Mouse (Mus musculus) heart, postnatal 25 days (tissue): Measurements from ENCODE around the gene Tmem94. TPM values are rescaled to one million over a fixed set of nuclear protein-coding genes. Genes with fewer than 3 reads are reported as not detected.
"Not testable (repeated sequence)": the region's sequence is repeated elsewhere in the genome, so short reads cannot be mapped to it uniquely, and the experiment has no call there.

Experiments
- DNase-seq: peaks from one replicate; pipeline ENCODE4 v3.0.0; 2022; ENCODE audit warnings: low spot score
- intact Hi-C: fragments of 180-260 bp; cut with DNase I; formaldehyde crosslinking; loops from one replicate; pipeline ENCODE4 v1.15.1; 2025
- total RNA-seq, 2 experiments: library from RNA; stranded (reverse); gene quantifications; 2 replicates each; pipeline ENCODE4 v1.2.3; 2021

The Tmem94 gene
- total RNA-seq: 100 to 1,000 TPM; 102 to 110 TPM

DNA sequence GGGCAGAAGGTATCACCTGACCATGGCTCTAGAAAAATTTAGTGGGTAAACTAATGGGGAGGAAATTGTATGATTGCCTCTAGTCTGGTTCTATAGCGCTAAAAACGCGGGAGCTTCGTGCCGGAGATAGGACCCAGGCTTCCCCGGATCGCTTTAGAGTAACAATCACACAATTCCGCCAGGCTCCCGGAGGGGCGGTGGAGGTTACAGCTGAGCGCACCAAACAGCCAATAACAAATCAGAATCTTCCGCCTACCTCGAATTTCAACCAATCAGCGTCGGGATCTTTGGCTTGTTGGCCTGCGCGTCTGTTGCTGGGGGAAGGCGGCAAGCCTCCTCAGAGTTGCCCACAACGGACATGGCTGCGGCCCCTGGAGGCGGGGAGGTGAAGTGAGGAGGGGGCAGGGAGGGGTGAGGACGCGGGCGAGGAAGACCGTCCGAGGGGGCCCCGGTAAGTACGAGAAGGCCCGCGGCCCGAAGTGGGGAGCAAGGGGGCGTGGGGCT, at the start of gene Tmem94:
Gene Tmem94, plus strand, starts transcription at position 331 of the 504 bp plus-strand sequence.
- intact Hi-C loops: loop anchor here (5.0 kb wide), 2 partner anchors 43 to 47 kb away; partner anchors contain the start of genes Caskin2 and Tsen54

DNA sequence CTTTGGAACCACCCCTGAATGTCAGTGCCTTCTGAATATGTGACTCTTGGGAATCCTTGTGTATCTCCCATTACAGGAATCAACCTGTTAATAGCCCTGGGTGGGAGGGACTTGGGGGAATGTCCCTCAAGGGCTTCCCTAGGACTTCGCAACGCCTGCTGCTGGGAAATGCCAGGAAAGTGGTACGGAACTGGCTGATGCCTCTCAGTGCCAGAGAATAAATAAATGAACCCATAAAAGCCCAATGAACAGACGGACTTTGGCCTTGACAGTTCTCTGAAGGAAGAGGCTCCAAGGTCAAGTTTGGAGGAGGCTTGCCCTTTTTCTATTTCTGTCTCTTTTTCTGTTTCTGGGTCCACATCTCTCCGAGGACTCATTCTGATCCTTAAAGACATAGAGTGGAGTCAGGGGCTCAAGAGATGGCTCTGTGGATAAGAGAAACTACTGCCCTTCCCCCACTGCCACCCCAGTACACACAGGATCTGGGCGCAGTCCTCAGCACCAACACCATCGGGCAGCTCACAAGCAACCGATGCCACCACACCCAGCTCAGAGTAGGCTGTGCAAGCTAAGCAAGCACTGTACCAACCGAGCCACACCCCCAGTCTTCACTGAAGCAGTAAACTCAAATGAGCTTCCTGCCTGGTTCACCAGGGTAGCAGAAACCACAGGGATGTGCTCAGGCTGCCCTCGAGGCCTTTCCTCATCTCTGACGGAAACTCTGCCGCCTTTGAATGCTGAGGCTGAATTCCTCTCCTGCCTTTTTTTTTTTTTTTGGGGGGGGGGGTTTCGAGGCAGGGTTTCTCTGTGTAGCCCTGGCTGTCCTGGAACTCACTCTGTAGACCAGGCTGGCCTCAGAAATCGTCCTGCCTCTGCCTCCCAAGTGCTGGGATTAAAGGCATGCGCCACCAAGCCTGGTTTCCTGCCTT, 48.6 kb upstream of the Tmem94 start:
- intact Hi-C loops: no loop called here

More for the DNA sequence above, at the start of gene Tmem94:
- peak; percentile 96 for DNase-seq

DNA sequence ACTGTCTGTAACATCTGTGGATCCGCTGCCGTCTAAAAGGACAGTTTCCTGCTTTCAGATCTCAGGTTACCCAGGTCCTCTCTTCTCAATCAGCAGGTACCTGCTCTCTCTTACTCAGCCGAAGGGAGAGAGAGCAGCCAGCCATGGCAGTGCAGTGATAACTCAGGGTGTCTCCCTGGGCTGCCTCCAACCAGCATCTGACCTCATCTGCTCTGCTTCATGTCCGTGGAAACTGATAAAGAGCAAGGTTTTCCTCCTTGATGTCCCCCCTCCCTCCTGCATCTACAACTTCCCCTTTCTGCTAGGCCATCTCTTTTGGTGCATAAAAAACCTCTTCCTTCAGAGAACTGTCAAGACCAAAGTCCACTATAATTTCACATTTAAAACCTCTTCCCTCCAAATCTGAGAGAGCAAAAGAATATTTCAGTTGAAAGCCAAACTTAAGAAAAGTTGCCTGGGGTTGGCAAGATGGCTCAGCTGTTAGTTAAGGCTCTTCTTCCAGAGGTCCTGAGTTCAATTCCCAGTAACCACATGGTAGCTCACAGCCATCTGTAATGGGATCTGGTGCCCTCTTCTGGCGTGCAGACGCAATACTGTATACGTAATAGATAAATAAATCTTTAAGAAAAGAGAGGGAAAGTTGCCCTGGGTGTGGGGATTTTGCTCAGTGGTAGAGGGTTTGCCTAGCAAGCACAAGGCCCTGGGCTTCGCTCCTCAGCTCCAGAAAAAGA, 47.4 kb upstream of the Tmem94 start:
- no peak for DNase-seq
- intact Hi-C loops: no loop called here

More for the DNA sequence above, 48.6 kb upstream of the Tmem94 start:
- no peak for DNase-seq

DNA sequence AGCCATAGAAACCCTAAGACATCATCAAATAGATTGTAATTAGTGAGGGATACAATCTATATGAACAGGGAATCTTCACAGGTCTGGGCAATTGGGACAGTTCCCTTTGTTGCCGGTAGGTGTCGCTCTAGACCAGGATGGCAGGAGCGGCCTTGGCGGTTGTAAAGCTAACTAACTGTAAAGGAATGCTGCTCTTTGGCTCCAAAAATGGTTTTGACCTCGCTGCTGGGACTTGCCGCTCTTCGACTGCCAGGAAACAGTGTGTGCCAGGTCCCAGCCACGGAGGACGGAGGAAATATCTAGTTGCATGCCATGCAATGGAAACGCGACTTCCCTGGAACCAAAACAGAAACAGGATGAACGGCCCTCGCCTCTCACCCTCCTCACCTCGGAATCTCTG, 42.6 kb upstream of the Tmem94 start:
- DNase-seq: peak; percentile 70
- intact Hi-C loops: loop anchor here (1.0 to 5.0 kb wide), 4 partner anchors 45 to 160 kb away; partner anchors contain the start of genes Tmem94 and Tsen54

DNA sequence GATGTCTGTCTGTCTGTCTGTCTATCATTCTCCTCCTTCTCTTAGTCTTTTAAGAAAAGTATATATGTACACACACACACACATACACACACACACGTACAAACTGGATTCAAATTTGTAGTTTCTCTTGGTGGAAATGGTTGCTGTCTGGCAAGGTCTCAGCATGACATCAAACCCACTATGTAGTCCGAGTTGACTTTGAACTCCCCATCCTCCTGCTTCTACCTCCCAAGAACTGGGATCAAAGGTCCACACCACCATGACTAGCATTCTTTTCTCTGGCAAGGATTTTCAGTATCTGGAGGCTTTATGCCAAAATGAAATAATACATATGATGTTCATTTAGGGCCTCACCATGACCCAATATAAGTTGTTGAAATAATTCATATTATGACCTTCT, 42.0 kb upstream of the Tmem94 start:
- DNase-seq: no peak
- intact Hi-C loops: loop anchor here (5.0 kb wide), 2 partner anchors 44 to 159 kb away; partner anchors contain the start of gene Tmem94

DNA sequence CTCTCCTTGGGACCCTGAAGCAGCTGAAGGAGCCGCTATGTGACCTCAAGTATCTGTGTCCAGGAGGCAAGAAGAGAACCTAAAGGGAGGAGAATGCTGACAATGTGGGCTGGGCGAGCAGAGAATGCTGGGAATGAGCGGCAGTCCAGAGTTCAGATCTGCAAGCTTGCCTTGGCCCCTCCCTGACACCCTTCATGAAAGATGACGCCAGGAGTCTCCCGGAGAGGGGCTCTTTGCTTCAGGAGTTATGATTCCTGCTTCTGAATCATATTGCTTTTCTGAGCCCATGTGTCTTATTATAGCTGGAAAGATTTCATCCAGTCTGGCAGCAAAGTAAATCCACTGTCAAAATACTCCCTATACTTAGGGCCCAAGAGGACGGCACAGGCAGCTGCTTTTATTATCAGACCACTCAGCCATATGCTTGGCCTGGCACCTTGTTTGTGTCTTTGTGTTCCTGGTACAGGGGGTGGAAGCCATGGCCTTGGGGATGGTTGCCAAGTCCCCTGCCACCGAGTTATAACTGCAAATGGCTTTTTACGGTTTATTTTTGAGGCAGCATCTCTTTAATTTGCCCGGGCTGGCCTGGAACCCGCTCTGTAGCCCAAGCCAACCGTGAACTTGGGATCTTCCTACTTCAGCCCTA, 31.1 kb upstream of the Tmem94 start:
- DNase-seq: no peak
- intact Hi-C loops: no loop called here

DNA sequence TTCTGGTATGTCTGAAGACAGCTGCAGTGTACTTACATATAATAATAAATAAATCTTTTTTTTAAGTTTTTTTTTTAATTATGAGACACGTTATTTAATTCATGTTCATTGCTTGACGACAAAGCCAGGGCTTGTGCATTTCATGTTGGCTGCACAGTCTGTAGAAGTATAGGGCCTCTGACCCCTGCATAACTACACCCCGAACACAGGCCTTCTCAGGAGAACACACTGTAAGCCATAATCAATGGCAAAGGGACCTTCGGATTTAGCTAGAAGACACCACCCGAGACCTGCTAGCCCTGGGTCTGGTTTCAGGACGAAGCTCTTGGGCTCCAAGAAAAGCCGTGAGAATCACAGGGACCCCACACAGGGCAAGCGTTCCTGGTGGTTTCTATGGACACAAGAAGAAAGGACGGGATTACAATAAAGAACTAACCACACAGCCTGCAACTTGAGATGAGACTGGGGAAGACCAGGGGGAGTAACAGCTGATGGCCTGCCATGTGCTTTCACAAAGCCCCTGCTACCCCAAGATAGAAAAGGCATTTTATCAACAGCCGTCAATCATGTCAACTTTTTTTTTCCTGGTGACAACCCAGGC, 27.5 kb upstream of the Tmem94 start:
- no peak for DNase-seq
- intact Hi-C loops: no loop called here

DNA sequence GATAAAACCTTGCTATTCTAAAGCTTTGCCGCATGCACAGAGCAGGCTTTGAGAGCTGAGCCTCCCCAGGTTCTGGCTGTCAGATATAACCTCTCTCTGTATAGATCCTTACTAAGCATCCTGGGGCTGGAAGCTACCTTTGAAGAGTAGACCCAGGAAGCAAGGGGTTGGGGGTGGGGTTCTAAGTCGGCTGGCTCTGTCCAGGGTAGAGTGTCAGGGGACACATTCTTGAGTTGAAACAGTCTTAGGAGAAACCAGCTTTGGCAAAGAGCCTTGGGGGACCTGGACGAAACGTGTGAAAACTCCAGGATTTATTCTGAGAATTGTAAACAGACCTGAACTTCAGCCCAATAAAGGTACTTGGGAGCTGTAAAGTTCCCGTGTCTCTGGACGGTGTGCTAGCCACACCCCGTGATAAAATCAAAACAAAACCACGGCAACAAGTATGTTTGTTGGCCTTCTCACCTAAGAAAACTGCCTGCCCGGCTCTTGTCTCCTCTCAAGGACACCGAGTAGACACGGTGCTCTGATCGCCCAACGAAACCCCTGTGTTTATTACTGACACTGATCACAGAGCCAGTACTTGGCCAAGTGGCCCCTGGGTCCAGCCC, 26.9 kb upstream of the Tmem94 start:
- DNase-seq: no peak
- intact Hi-C loops: no loop called here

DNA sequence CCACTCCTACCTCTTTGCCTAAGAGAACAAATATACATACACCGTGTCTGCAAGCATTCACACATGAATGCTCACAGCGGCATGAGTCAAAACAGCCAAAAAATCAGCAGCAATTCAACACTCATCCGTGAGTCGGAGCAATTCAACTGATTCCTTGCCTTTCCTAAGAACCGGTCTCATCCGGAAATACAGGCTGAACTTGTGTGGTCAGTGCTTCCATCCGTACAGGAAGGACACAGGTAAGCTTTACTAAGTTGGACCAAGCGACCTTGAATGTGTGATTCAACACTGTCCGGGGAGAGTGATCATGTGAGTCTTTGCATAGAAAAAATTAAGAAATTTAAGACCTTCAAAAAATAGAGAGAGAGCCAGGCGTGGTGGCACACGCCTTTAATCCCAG, 24.2 kb upstream of the Tmem94 start:
- no peak for DNase-seq
- intact Hi-C loops: no loop called here

DNA sequence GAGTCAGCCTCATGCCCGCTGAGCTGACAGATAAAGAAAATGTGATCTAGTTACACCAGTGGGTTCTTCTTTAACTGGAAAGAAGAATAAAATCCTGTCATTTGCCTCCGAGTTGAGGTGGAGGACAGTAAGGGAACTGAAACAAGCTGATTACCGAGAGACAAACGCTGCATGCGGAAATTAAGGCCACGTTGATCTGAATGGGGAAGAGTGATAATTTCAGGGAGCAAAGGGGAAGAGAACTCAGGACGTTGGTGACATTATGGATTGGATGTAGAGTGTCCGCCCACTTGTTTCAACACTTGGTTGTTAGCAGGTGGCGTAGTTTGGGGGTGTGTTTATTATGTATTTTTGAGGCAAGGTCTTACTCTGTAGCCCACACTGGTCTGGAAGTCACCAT, 22.3 kb upstream of the Tmem94 start:
- intact Hi-C loops: no loop called here
- DNase-seq: no peak

DNA sequence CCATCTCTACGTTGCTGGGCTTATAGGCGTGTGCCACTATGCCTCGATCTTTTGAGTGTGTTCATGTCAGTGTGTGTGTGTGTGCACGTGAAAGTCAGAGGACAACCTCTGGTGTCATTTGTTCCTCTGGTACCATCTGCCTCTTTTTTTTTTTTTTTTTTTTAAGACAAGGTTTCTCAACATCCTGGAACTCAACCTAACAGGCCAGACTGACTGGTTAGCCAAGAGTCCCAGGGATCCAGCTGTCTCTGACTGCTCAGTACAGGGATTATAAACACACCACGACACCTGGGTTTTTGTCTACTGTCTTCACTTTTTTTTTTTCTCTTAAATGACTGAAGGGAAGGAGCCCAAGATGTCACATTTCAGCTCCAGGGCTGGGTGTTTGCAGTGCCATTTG, 20.8 kb upstream of the Tmem94 start:
- intact Hi-C loops: no loop called here
- no peak for DNase-seq

DNA sequence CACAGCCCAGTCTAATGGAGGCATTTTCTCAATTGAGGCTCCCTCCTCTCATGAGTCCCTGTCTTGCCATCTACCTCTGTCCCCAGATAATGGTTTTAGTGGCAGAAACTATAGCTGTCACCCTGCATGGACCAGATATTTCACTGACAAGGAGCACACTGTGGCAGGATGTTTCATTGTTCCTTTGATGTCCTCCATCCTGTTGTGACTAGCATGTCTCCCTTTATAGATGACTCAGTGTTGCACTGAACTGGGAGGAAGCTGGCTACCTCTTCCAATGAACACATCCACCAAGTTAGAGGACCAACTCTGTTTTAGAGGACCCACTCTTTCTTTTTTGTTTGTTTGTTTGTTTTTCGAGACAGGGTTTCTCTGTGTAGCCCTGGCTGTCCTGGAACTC, 19.1 kb upstream of the Tmem94 start:
- no peak for DNase-seq
- intact Hi-C loops: no loop called here

DNA sequence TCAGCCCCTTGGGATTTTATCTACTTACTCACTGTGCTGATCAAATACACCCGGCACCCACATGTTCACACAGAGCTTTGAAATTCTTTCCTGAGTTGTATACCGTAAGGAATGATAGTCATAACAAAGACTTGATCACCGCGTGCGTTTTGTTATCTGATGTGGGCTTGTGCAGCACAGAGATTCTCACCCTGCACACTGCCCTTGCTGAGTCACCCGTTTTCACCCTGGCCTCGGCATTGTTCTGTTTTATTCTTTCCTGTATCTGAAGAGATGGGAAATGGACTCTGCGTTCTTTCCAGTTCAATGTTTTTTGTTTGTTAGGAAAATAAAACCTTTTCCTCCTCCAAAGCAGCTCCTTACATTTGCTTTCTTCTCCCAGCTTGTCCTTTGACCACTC, 18.5 kb upstream of the Tmem94 start:
- intact Hi-C loops: no loop called here
- DNase-seq: no peak

DNA sequence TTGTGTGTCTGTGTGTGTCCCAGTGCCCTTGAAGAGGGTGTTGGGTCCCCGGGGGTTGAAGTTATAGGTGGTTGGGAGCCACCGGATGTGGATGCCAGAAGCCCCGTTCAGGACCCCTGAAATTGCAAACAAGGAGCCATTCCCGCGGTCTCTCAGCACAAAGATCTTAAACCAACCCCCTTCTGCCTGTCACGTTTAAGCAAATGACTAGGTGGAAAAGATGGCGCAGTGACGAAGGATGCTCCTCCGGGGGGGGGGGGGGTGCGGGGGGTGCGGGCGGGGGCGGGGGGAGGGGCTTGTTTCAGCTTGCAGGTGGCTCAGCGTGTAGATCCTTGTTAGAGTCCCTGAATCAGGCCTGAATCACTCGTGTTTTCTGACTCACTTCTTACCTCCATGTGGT, 17.9 kb upstream of the Tmem94 start:
- no peak for DNase-seq
- intact Hi-C loops: no loop called here

DNA sequence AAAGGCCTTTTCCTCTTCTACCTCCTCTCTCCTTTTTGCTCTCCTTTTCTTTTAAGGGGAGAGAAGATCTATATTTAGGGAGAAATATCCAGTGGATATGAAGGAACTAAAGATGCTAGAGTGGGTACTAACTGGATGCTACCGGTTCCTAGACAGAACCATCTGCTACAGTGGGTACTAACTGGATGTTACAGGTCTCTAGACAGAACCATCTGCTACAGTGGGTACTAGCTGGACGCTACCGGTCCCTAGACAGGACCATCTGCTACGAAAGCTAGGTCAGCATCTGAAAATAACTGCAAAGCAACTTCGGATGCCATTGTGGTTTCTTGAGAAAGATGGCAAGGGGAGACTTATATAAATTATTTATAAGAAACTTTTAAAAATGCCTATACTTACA, 15.4 kb upstream of the Tmem94 start:
- intact Hi-C loops: no loop called here
- DNase-seq: no peak

DNA sequence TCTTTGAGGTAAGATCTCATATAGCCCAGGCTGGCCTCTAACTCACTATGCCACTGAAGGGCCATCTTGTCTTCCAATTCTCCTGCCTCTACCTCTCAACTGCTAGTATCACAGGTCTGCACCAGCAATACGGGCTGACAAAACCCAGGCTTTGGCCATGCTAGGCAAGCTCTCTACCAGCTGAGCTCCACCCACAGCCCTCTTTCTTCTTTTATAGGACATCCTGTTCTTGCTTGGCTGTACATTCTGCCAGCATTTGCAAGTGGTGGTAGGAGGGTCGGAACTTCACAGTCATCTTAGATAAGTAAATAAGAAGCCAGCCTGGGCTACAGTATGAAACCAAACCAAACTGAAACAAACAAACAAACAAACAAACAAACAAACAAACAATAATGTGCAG, 13.5 kb upstream of the Tmem94 start:
- intact Hi-C loops: no loop called here
- DNase-seq: no peak

DNA sequence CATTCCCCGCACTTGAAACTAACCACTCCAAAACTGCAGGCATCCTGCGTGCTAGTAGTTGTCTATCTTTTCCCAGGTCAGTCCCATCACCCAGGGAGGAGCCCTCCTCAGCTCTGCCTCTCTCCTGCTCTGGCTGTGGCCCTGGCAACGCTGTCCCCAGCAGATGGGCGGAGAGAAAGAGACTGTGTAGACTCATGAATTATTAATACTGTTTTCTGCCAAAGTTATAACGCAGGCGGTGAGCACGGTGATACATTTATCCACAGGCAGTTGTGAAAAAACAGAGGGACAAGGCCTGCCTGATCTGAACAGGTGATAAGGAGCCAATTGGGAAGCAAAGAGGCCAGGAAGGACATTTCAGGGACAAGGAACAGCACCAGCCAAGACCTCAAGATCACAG, 12.6 kb upstream of the Tmem94 start:
- no peak for DNase-seq
- intact Hi-C loops: no loop called here

DNA sequence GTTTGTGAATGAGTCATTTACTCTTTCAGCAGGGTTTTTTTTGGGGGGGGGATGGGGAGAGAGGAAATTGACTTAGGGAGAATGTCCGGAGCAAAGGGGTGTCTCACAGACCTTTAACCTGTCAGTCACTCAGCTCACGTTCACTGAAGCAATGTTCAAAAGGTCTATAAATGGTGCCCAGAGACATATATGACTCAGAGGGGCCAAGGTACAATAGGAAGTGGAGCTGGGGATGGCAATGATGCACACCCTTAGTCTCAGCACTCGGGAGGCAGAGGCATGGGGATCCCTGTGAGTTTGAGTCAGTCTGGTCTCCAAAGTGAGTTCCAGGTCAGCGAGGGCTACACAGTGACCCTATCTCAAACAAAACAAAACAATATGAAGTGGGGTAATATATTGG, 11.7 kb upstream of the Tmem94 start:
- intact Hi-C loops: no loop called here
- no peak for DNase-seq

DNA sequence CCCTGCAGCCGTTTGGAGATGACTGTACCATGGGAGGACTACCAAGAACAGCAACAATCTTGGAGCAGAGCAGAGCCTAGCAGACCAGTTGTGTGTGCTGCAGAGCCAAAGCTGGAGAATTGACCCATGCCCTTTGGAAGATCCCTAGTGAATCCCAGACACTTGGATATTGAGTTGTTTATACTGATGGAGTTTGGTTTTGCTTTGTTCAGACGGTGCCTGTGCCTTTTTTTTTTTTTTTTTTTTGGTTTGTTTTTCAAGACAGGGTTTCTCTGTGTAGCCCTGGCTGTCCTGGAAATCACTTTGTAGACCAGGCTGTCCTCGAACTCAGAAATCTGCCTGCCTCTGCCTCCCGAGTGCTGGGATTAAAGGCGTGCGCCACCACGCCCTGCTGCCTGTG, 3.1 kb upstream of the Tmem94 start:
- DNase-seq, intact Hi-C loops: not testable (repeated sequence)
